In genomic region chr17:24203611-24204534, GRCm38 (mm10) we compare ENCODE assay signal across 9 mouse cellular contexts. TPM values are rescaled to one million over a fixed set of nuclear protein-coding genes. Genes with fewer than 3 reads are reported as not detected.
DNase-seq lines count a peak whose midpoint lies in the region; ATAC-seq and TF ChIP-seq lines count a peak whose summit lies in the region.
"Had no signal": no experiment of that assay in that cellular context is flagged by ENCODE, and none has a peak within 500 bp of the region (broad histone marks: within the 10 kb centered on the region; RNA-seq: fewer than 3 reads in every experiment).

No protein-coding gene starts in this region.

- H3K4me2 ChIP-seq in intestine, postnatal 0 days (replicated peaks; ENCODE audit: low read depth) = peak overlapping the region; percentile 97
- H3K4me2 ChIP-seq in stomach, embryonic 14.5 days (replicated peaks; ENCODE audit: low read depth, low read length) = peak overlapping the region; percentile 89

- H3K4me3 ChIP-seq in liver, adult 2 months (ENCODE audit: insufficient read depth, low read depth, low read length) = no peak overlapping the region
- H3K4me3 ChIP-seq in intestine, postnatal 0 days (ENCODE audit: low read depth, low read length) = no peak overlapping the region
- H3K4me3 ChIP-seq in stomach, embryonic 14.5 days (ENCODE audit: low read depth, low read length) = peak overlapping the region; percentile 59

- TF ChIP-seq CTCF in liver, adult 2 months (IDR thresholded peaks at IDR 0.05; ENCODE audit: low read depth, low read length) = no peak
- no peak for TF ChIP-seq CTCF in intestine, postnatal 0 days (IDR thresholded peaks at IDR 0.05; ENCODE audit: low read depth)

- no peaks in the 10 kb centered on the region for H3K36me3 ChIP-seq in liver, adult 2 months (ENCODE audit: control insufficient read depth, insufficient read depth, low read length)
- no peaks in the 10 kb centered on the region; the same call in 1 of the 2 replicates for H3K36me3 ChIP-seq in intestine, postnatal 0 days (ENCODE audit: control insufficient read depth, insufficient read depth)
- no peaks in the 10 kb centered on the region for H3K36me3 ChIP-seq in stomach, embryonic 14.5 days (ENCODE audit: control insufficient read depth, insufficient read depth, low read length)

- DNase-seq in adrenal gland, adult 2 months = peak; percentile 47
- DNase-seq in adrenal gland, postnatal 4 days (ENCODE audit: low spot score in 2 of 2) = no peak
- peak; percentile 53 for DNase-seq in liver, adult 2 months (ENCODE audit: extremely low read depth, low read depth, low spot score)
- DNase-seq in liver = no peak
- DNase-seq in layer of hippocampus, postnatal 14 days (ENCODE audit: low spot score in 2 of 2) = no peak
- no peak for DNase-seq in thymus, adult 18-20 months
- DNase-seq: right cerebral cortex, adult 18-20 months had no signal

- peaks cover 31% of the 10 kb centered on the region for H3K4me1 ChIP-seq in liver, adult 2 months (ENCODE audit: control insufficient read depth, insufficient read depth, low read length)
- H3K4me1 ChIP-seq in intestine, postnatal 0 days (replicated peaks; ENCODE audit: control insufficient read depth, insufficient read depth, low read length) = peaks cover 18% of the 10 kb centered on the region
- peaks cover 42% of the 10 kb centered on the region for H3K4me1 ChIP-seq in stomach, embryonic 14.5 days (ENCODE audit: control insufficient read depth, insufficient read depth, low read length)

- peaks cover 32% of the 10 kb centered on the region; the same call in 1 of the 2 replicates for H3K79me2 ChIP-seq in liver, adult 2 months (ENCODE audit: control insufficient read depth, insufficient read depth, low read length)

- H3K9me3 ChIP-seq in intestine, postnatal 0 days (ENCODE audit: control insufficient read depth) = no peaks in the 10 kb centered on the region
- H3K9me3 ChIP-seq in stomach, embryonic 14.5 days (ENCODE audit: control insufficient read depth, low read depth, low read length) = no peaks in the 10 kb centered on the region

- no peaks in the 10 kb centered on the region for H3K27me3 ChIP-seq in liver, adult 2 months (ENCODE audit: control insufficient read depth, insufficient read depth, low read length)
- H3K27me3 ChIP-seq in intestine, postnatal 0 days (replicated peaks; ENCODE audit: control insufficient read depth, insufficient read depth, low read length) = peaks cover 10% of the 10 kb centered on the region; the same call in 1 of the 2 replicates
- no peaks in the 10 kb centered on the region for H3K27me3 ChIP-seq in stomach, embryonic 14.5 days (ENCODE audit: control insufficient read depth, insufficient read depth, low read length)

- H3K9ac ChIP-seq in liver, adult 2 months (ENCODE audit: low read depth, low read length) = no peak overlapping the region
- no peak overlapping the region for H3K9ac ChIP-seq in intestine, postnatal 0 days (ENCODE audit: low read depth, low read length)
- H3K9ac ChIP-seq in stomach, embryonic 14.5 days (replicated peaks; ENCODE audit: low read depth, low read length) = no peak overlapping the region

- WGBS in liver, adult 2 months = 30% methylated on average over 3 of the region's 3 CpGs
- 34% methylated on average over 3 of the region's 3 CpGs for WGBS in intestine, postnatal 0 days
- 58% methylated on average over 3 of the region's 3 CpGs for WGBS in stomach, embryonic 14.5 days

- no peak overlapping the region; the same call in 1 of the 2 replicates for H3K27ac ChIP-seq in liver, adult 2 months (replicated peaks; ENCODE audit: insufficient read depth, low read depth, low read length)
- H3K27ac ChIP-seq in intestine, postnatal 0 days (ENCODE audit: low read depth, low read length) = peak overlapping the region; percentile 46; the same call in 1 of the 2 replicates
- H3K27ac ChIP-seq in stomach, embryonic 14.5 days (ENCODE audit: low read length) = no peak overlapping the region

- no peak for TF ChIP-seq POLR2A in liver, adult 2 months (IDR thresholded peaks at IDR 0.05; ENCODE audit: extremely low read depth, insufficient read depth, low read length)

- no peak for ATAC-seq in intestine, postnatal 0 days
- ATAC-seq in stomach, embryonic 14.5 days (ENCODE audit: insufficient number of reproducible peaks, insufficient read depth, low FRiP score, low read depth) = no peak

RNA-seq across cellular contexts. Expression of gene Tbc1d24, which starts 1.5 kb away (rescaled TPM):
- total RNA-seq in adrenal gland, adult 2 months (2021) = 10 to 100 TPM; 13.4 to 17.1 TPM
- polyA plus RNA-seq in adrenal gland, adult 2 months (2012; rRNA removed) = 24.6 and 33.5 TPM in 2 replicates
- 10 to 100 TPM; 13.7 to 15.9 TPM for total RNA-seq in adrenal gland, postnatal 4 days (2021)
- 13.3 and 22.2 TPM in 2 replicates for total RNA-seq in liver, adult 2 months (2014; rRNA removed)
- 23.6 and 31.5 TPM in 2 replicates for polyA plus RNA-seq in liver, adult 2 months (2012; rRNA removed)
- polyA plus RNA-seq in intestine, postnatal 0 days (2015; fragmentation: Nextera tagmentation; extraction: Ambion mirVana) = 3.1 and 3.4 TPM in 2 replicates
- 6.3 and 8.3 TPM in 2 replicates for polyA plus RNA-seq in stomach, embryonic 14.5 days (2014; fragmentation: Nextera tagmentation; extraction: Ambion mirVana)
- 10 to 100 TPM; 71.1 to 75.8 TPM for total RNA-seq in layer of hippocampus, postnatal 14 days (2021)

RNA-seq across cellular contexts. Expression of gene Ntn3, which starts 5.5 kb away (rescaled TPM):
- 1 to 10 TPM; 1.4 to 2.4 TPM for total RNA-seq in adrenal gland, adult 2 months (2021)
- polyA plus RNA-seq in adrenal gland, adult 2 months (2012; rRNA removed) = 7.4 and 8.8 TPM in 2 replicates
- total RNA-seq in adrenal gland, postnatal 4 days (2021) = 1 to 10 TPM; 7.6 to 8.2 TPM
- 2.3 and 2.8 TPM in 2 replicates for total RNA-seq in liver, adult 2 months (2014; rRNA removed)
- polyA plus RNA-seq in liver, adult 2 months (2012; rRNA removed) = 7.4 and 7.8 TPM in 2 replicates
- polyA plus RNA-seq in intestine, postnatal 0 days (2015; fragmentation: Nextera tagmentation; extraction: Ambion mirVana) = 2.0 and 2.1 TPM in 2 replicates
- polyA plus RNA-seq in stomach, embryonic 14.5 days (2014; fragmentation: Nextera tagmentation; extraction: Ambion mirVana) = 10.2 and 10.4 TPM in 2 replicates
- total RNA-seq in layer of hippocampus, postnatal 14 days (2021) = 10 to 100 TPM; 12.3 to 12.4 TPM

RNA-seq across cellular contexts. Expression of gene Tedc2, which starts 16.8 kb away (rescaled TPM):
- total RNA-seq in adrenal gland, adult 2 months (2021) = 1 to 10 TPM; 7.0 to 7.6 TPM
- polyA plus RNA-seq in adrenal gland, adult 2 months (2012; rRNA removed) = 7.5 and 7.8 TPM in 2 replicates
- total RNA-seq in adrenal gland, postnatal 4 days (2021) = 10 to 100 TPM; 13.8 to 17.6 TPM
- total RNA-seq in liver, adult 2 months (2014; rRNA removed) = 44.1 and 53.2 TPM in 2 replicates
- polyA plus RNA-seq in liver, adult 2 months (2012; rRNA removed) = 61.4 and 78.0 TPM in 2 replicates
- 6.8 and 7.3 TPM in 2 replicates for polyA plus RNA-seq in intestine, postnatal 0 days (2015; fragmentation: Nextera tagmentation; extraction: Ambion mirVana)
- polyA plus RNA-seq in stomach, embryonic 14.5 days (2014; fragmentation: Nextera tagmentation; extraction: Ambion mirVana) = 11.9 and 12.3 TPM in 2 replicates
- 10 to 100 TPM; 10.0 to 10.2 TPM for total RNA-seq in layer of hippocampus, postnatal 14 days (2021)

RNA-seq across cellular contexts. Expression of gene Atp6v0c, which starts 34.4 kb away (rescaled TPM):
- total RNA-seq in adrenal gland, adult 2 months (2021) = 100 to 1,000 TPM; 476 to 493 TPM
- polyA plus RNA-seq in adrenal gland, adult 2 months (2012; rRNA removed) = 1,190 and 1,565 TPM in 2 replicates
- total RNA-seq in adrenal gland, postnatal 4 days (2021) = 100 to 1,000 TPM; 344 to 347 TPM
- 40.0 and 68.4 TPM in 2 replicates for total RNA-seq in liver, adult 2 months (2014; rRNA removed)
- 625 and 644 TPM in 2 replicates for polyA plus RNA-seq in liver, adult 2 months (2012; rRNA removed)
- 1,362 and 1,364 TPM in 2 replicates for polyA plus RNA-seq in intestine, postnatal 0 days (2015; fragmentation: Nextera tagmentation; extraction: Ambion mirVana)
- polyA plus RNA-seq in stomach, embryonic 14.5 days (2014; fragmentation: Nextera tagmentation; extraction: Ambion mirVana) = 506 and 549 TPM in 2 replicates
- 1,000 to 10,000 TPM; 1,388 to 1,424 TPM for total RNA-seq in layer of hippocampus, postnatal 14 days (2021)

RNA-seq across cellular contexts. Expression of gene Amdhd2, which starts 40.3 kb away (rescaled TPM):
- total RNA-seq in adrenal gland, adult 2 months (2021) = 10 to 100 TPM; 30.1 to 42.1 TPM
- polyA plus RNA-seq in adrenal gland, adult 2 months (2012; rRNA removed) = 68.4 and 71.3 TPM in 2 replicates
- 10 to 100 TPM; 44.9 to 46.8 TPM for total RNA-seq in adrenal gland, postnatal 4 days (2021)
- 19.3 and 23.8 TPM in 2 replicates for total RNA-seq in liver, adult 2 months (2014; rRNA removed)
- polyA plus RNA-seq in liver, adult 2 months (2012; rRNA removed) = 26.7 and 35.4 TPM in 2 replicates
- polyA plus RNA-seq in intestine, postnatal 0 days (2015; fragmentation: Nextera tagmentation; extraction: Ambion mirVana) = 159 and 172 TPM in 2 replicates
- 28.2 and 29.7 TPM in 2 replicates for polyA plus RNA-seq in stomach, embryonic 14.5 days (2014; fragmentation: Nextera tagmentation; extraction: Ambion mirVana)
- 10 to 100 TPM; 27.4 to 33.7 TPM for total RNA-seq in layer of hippocampus, postnatal 14 days (2021)

Comparison
In these comparisons a context has a peak if more than half of its experiments do, and no peak if none do; other contexts are left out.
1. DNase-seq: peak in adrenal gland, adult 2 months (single experiment) and liver, adult 2 months (single experiment); none in adrenal gland, postnatal 4 days (0 of 2), liver (single experiment), layer of hippocampus, postnatal 14 days (0 of 2) and thymus, adult 18-20 months (0 of 2).